Mouse (Mus musculus) ES-Bruce4 (cell line): ENCODE results near the gene Thpo.

Experiments
- CTCF ChIP-seq: IDR thresholded peaks from one replicate; pipeline ENCODE4 v1.8.1; 2011; ENCODE audit warnings: low read depth, low read length
- EP300 ChIP-seq: IDR thresholded peaks from 2 replicates; pipeline ENCODE4 v1.6.1; 2011; ENCODE audit warnings: low read depth, low read length; ENCODE audit not compliant: insufficient read depth
- POLR2A ChIP-seq: IDR thresholded peaks from one replicate; pipeline ENCODE4 v1.8.1; 2011; ENCODE audit warnings: low read length; ENCODE audit not compliant: insufficient read depth

- TF ChIP-seq POLR2A (no peak), CTCF (no peak), EP300 (no peak)
Observed at GRCm38 (mm10) chr16:20739845-20740244, 5.5 kb upstream of the Thpo start.
